Mouse (Mus musculus): ENCODE measurements around the gene Mttp.

Gene Mttp

DNA sequence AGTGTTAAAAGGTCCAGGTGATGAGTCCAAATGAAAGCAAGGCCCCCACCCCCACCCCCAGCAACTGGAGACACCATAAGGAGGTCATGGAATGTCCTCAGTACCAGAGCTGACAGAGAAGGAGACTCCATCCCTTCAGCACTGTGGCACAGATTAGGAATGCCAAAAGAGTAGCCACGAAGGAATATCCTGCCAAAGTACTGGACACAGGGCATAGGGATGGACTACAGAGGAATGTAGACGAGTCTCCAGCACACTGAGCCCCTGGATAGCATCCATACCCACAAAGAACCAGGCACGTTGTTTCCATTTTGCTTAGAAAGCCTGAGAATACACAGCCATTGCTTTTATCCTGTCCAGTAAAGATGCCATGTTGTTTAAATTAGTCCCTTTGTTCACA, 93.3 kb downstream of the Mttp start:
- DNase-seq (ENCODE audit: low spot score) = no peak

DNA sequence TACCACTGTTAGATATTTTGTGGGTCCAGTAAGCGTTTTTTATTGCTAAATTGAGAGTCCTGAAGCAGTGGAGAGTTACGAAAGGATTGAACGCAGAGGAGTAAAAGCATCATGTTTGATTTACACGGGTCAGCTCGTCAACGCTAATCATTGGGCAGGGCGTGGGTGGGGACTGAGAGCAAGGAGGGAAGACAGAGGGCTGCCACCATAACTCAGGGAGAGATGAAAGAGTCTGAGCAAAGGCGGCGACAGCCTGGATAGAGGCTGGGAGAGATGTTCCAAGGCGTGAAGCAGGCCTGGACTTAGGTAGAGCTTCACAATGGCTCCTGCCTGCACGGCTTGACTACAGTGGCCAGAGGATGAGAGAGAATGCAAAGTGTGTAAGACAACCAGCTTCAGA, 94.0 kb downstream of the Mttp start:
- DNase-seq (ENCODE audit: low spot score) = no peak

DNA sequence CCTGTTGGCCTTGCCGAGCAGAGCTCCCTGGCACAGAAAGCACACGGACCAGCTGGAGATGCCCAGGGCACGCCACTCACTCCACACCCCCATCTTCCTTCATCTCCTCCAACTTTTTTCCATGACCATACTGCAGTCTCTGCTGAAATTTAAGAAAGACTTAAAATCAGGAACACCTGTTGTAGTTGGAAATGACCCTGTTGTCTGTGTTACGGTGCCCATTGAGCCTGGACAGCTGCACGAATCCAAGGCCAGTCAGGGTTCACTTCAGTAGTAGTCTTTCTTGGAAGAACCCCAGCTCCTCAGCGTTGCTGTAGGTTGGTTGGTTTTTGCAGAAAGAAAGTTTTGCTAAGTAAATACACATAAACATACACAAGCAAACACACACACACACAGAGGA, 95.2 kb downstream of the Mttp start:
- DNase-seq (ENCODE audit: low spot score) = no peak

DNA sequence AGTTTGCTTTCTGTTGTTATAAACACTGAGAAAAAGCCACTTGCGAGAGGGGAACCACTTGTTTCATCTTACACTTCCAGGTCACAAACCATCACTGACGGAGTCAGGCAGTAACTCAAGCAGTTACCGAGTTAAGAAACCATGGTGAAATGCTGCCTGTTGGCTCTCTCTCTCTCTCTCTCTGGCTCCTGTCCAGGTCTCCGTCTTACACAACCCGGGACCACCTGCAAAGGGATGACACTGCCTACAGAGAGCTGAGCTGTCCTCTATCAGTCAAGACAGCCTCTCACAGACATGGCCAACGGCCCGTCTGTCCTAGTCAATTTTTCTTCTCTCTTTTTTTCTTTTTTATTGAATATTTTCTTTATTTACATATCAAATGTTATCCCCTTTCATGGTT, 101.5 kb downstream of the Mttp start:
- no peak for DNase-seq (ENCODE audit: low spot score)

DNA sequence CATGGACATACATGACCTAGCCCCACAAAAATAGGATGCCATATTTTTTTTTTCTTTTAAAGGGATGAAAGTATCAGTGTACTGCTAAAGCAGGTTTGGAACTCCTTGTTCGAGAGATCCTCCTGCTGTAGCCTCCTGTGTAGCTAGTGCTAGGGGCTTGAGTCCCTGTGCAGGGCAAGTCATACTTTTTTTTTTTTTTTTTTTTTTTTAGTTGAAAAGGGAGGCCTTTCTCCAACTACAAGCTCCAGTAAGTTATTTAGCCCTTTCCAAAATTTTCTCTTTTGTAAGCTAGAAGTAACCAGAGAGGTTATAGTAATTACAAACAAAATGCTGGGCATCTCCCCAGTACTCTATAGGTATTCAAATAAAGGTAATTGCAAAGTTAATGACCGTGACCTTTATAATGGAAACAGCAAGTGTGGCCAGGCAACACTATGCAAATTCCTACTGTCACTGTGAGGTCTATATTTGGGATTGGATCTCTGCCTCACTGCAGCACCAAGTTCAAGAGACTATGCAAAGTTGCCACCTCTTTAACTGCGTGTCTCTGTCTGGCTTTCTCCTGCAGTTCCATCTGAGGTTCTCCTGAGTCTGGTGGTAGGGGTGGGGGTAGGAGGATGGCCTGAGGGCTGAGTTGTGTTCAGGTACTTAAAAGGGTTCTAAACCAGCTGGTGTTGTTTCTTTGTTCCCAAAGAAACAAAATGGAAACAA, 103.0 kb downstream of the Mttp start:
- DNase-seq (ENCODE audit: low spot score) = no peak

DNA sequence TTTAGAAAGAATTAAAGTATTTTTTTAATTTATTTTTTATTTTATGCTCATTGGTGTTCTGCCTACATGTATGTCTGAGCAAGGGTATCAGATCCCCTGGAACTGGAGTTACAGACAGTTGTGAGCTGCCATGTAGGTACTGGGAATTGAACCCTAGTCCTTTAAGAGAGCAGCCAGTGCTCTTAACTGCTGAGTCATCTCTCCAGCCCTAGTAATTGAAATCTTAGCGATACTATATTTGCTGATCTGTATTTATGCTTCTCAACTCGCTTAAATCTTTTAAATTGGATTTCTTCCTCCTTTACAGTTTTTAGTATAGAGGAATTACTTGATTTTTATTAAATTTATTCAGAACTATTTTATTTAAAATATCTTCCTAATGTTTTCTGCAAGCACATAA, 103.8 kb downstream of the Mttp start:
- no peak for DNase-seq (ENCODE audit: low spot score)
